ENCODE assay signal across 21 mouse cellular contexts in the genomic region with DNA sequence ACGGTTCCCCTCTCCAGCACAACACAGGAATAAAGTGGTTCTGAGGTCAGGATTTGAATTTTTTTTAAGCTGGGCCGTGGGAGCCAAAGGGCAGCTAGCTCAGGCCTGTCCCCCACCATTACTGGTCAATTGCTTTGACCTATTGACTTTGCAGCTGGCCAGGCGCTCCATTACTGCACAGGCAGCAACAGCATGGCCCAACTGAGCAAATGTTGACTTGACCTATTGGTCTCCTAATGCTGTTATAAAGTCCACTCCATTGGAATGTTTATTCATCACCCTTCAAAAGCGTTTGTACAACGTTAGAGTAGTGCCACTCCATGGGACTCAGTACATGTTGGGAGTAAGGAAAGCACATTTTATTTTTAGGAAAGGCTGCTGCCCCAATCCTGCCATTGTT.
DNase-seq lines count a peak whose midpoint lies in the region; ATAC-seq lines count a peak whose summit lies in the region.
"Had no signal": no experiment of that assay in that cellular context is flagged by ENCODE, and none has a peak within 500 bp of the region (broad histone marks: within the 10 kb centered on the region; RNA-seq: fewer than 3 reads in every experiment).

No protein-coding gene starts in this region.

- no peak overlapping the region for H3K27ac ChIP-seq in midbrain, embryonic 14.5 days (replicated peaks; ENCODE audit: low read depth, low read length)
- H3K27ac ChIP-seq: gastrocnemius, adult 2 months; hindbrain, embryonic 12.5 days; macrophage; neural tube, embryonic 13.5 days had no signal

- H3K9me3 ChIP-seq in midbrain, embryonic 14.5 days (ENCODE audit: control insufficient read depth, low read length): no peaks in the 10 kb centered on the region
- H3K9me3 ChIP-seq: G1E; hindbrain, embryonic 12.5 days; neural tube, embryonic 13.5 days had no signal

- DNase-seq in kidney, adult 9 months: peak; percentile 70
- no peak for DNase-seq in kidney, postnatal 10 days
- DNase-seq in liver: peak; percentile 29
- peak; percentile 71 to 77 for DNase-seq in lung, adult 18-20 months
- peak; percentile 26 to 66 for DNase-seq in lung, postnatal 4 days
- DNase-seq in cerebellum, adult 8-10 months: no peak
- DNase-seq in midbrain, embryonic 14.5 days: no peak
- no peak for DNase-seq in left cerebral cortex, postnatal 14 days (ENCODE audit: low spot score in 2 of 2)
- DNase-seq: adrenal gland, adult 2 months; cerebellum, adult 18-20 months; forebrain, postnatal 0 days; gastrocnemius, adult 2 months; heart, adult 11 months; layer of hippocampus, adult 9-11 months; thymus, adult 18-20 months had no signal

- no peaks in the 10 kb centered on the region for H3K27me3 ChIP-seq in midbrain, embryonic 14.5 days (ENCODE audit: control insufficient read depth, insufficient read depth, low read length)
- H3K27me3 ChIP-seq: hindbrain, embryonic 12.5 days; neural tube, embryonic 13.5 days had no signal

- H3K9ac ChIP-seq in midbrain, embryonic 14.5 days (replicated peaks; ENCODE audit: low read length): no peak overlapping the region
- H3K9ac ChIP-seq: forebrain, postnatal 0 days; hindbrain, embryonic 12.5 days; neural tube, embryonic 13.5 days had no signal

- no peaks in the 10 kb centered on the region for H3K36me3 ChIP-seq in midbrain, embryonic 14.5 days (ENCODE audit: control insufficient read depth, insufficient read depth, low read length)
- H3K36me3 ChIP-seq: G1E; hindbrain, embryonic 12.5 days; neural tube, embryonic 13.5 days had no signal

- H3K4me3 ChIP-seq in midbrain, embryonic 14.5 days (replicated peaks; ENCODE audit: low read depth, low read length): no peak overlapping the region
- H3K4me3 ChIP-seq: erythroblast, embryonic 14.5 days; gastrocnemius, adult 2 months; hindbrain, embryonic 12.5 days; neural tube, embryonic 13.5 days had no signal

- no peak overlapping the region for H3K4me2 ChIP-seq in midbrain, embryonic 14.5 days (ENCODE audit: low read length)
- H3K4me2 ChIP-seq: hindbrain, embryonic 12.5 days; neural tube, embryonic 13.5 days had no signal

- no peaks in the 10 kb centered on the region for H3K4me1 ChIP-seq in midbrain, embryonic 14.5 days (ENCODE audit: control insufficient read depth, insufficient read depth, low read length)
- H3K4me1 ChIP-seq: hindbrain, embryonic 12.5 days had no signal

- 67% methylated on average over 5 of the region's 5 CpGs for WGBS in midbrain, embryonic 14.5 days

- ATAC-seq in midbrain, embryonic 14.5 days (ENCODE audit: low FRiP score, low TSS enrichment): no peak
- ATAC-seq: forebrain, postnatal 0 days; intestine, postnatal 0 days had no signal

- intact Hi-C loops in left cerebral cortex, postnatal 14 days (cut with DNase I): no loop called here

Comparison
In these comparisons a context has a peak if more than half of its experiments do, and no peak if none do; other contexts are left out.
1. DNase-seq: peak in kidney, adult 9 months (single experiment), liver (single experiment), lung, adult 18-20 months (2 of 2) and lung, postnatal 4 days (2 of 2); none in kidney, postnatal 10 days (single experiment), cerebellum, adult 8-10 months (single experiment), midbrain, embryonic 14.5 days (single experiment) and left cerebral cortex, postnatal 14 days (0 of 2).